Mouse (Mus musculus) cerebellum, adult 9-10 months (tissue): Measurements from ENCODE around the gene Ccdc74a.

Experiments used
- DNase-seq: peaks from one replicate; pipeline ENCODE4 v3.0.0; 2022

The Ccdc74a gene

GRCm38 (mm10) chr16:17642311-17642710 is 4.0 kb upstream of the Ccdc74a start:
- peak; percentile 98 for DNase-seq

- DNase-seq: peak; percentile 55
Observed at GRCm38 (mm10) chr16:17643437-17643990, 2.8 kb upstream of the Ccdc74a start.

- DNase-seq: peak; percentile 62
Observed at GRCm38 (mm10) chr16:17647156-17647555, 886 bp downstream of the Ccdc74a start.

GRCm38 (mm10) chr16:17647566-17648340 is 1.5 kb downstream of the Ccdc74a start:
- DNase-seq: peak; percentile 72

- peak; percentile 64 for DNase-seq
Observed at GRCm38 (mm10) chr16:17649925-17650605, 3.8 kb downstream of the Ccdc74a start.

GRCm38 (mm10) chr16:17650711-17651110 is 4.4 kb downstream of the Ccdc74a start:
- DNase-seq: peak; percentile 62

- peak; percentile 40 for DNase-seq
Observed at GRCm38 (mm10) chr16:17652607-17653006, 6.3 kb downstream of the Ccdc74a start.

GRCm38 (mm10) chr16:17653601-17654000 is 7.3 kb downstream of the Ccdc74a start:
- DNase-seq: no peak

GRCm38 (mm10) chr16:17654188-17654795 is 8.0 kb downstream of the Ccdc74a start:
- no peak for DNase-seq

- DNase-seq: peak; percentile 22
Observed at GRCm38 (mm10) chr16:17656212-17656871, 10.1 kb downstream of the Ccdc74a start.

- DNase-seq: no peak
Observed at GRCm38 (mm10) chr16:17665568-17665967, 19.3 kb downstream of the Ccdc74a start.

GRCm38 (mm10) chr16:17669886-17670285 is 23.6 kb downstream of the Ccdc74a start:
- peak; percentile 58 for DNase-seq

GRCm38 (mm10) chr16:17694860-17695259 is 48.6 kb downstream of the Ccdc74a start:
- no peak for DNase-seq
